In the genomic region with DNA sequence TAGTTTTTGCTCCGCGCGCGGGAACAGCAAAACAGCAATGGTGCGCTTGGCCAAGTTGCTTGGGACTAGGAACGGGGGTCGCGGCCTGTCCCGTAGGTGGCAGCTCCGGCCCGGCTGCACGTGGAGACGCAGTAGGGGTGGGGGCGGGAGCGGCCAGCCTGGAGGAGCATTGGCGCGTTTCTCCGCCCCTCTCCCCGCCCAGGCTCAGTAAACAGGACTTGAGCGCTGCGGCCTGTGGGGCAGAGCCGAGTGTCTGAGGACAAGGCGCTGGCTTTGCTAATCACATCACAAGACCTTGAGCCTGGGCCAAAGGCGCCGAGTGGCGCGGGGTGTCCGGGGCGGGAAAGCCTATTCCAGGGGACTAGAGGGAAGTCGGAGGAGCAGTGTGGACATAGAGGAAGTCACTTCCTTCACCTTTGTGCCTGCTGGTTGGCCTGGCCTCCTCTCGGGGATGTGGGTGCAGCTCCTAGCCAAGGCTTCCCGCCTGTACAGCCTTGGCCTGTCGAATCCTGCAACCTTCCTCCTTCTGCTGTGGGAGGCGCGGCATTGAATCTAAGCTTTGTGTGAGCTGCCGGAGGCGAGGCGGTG, we compare ENCODE assay signal across 8 mouse cellular contexts. TPM values are rescaled to one million over a fixed set of nuclear protein-coding genes. Genes with fewer than 3 reads are reported as not detected.
DNase-seq lines count a peak whose midpoint lies in the region; ATAC-seq and TF ChIP-seq lines count a peak whose summit lies in the region.

No protein-coding gene starts in this region.

- H3K27ac ChIP-seq in gastrocnemius, adult 2 months = peak overlapping the region; percentile 94
- peak overlapping the region; percentile 86 for H3K27ac ChIP-seq in hindbrain, postnatal 0 days
- H3K27ac ChIP-seq in left cerebral cortex, adult 2 months = peak overlapping the region; percentile 90

- ATAC-seq in common myeloid progenitor, adult 5-6 weeks (replicated peaks; ENCODE audit: low read depth, poor library complexity, severe bottlenecking) = peak; percentile 27
- peak; percentile 78 for ATAC-seq in hindbrain, postnatal 0 days

- peak overlapping the region; percentile 67 for H3K4me2 ChIP-seq in hindbrain, postnatal 0 days (ENCODE audit: low read depth, low read length)

- H3K4me3 ChIP-seq in gastrocnemius, adult 2 months = peak overlapping the region; percentile 89
- H3K4me3 ChIP-seq in hindbrain, postnatal 0 days (ENCODE audit: low read length) = peak overlapping the region; percentile 55
- peak overlapping the region; percentile 48 for H3K4me3 ChIP-seq in left cerebral cortex, adult 2 months
- H3K4me3 ChIP-seq in megakaryocyte, embryonic 14.5 days (replicated peaks) = peak overlapping the region; percentile 97

- no peaks in the 10 kb centered on the region for H3K27me3 ChIP-seq in hindbrain, postnatal 0 days (ENCODE audit: insufficient read depth, low read length)
- no peaks in the 10 kb centered on the region for H3K27me3 ChIP-seq in megakaryocyte, embryonic 14.5 days (replicated peaks)

- H3K9ac ChIP-seq in hindbrain, postnatal 0 days (replicated peaks; ENCODE audit: low read length) = peak overlapping the region; percentile 60

- H3K4me1 ChIP-seq in hindbrain, postnatal 0 days (ENCODE audit: insufficient read depth, low read length) = no peaks in the 10 kb centered on the region
- peaks cover 40% of the 10 kb centered on the region for H3K4me1 ChIP-seq in megakaryocyte, embryonic 14.5 days

- no peaks in the 10 kb centered on the region for H3K36me3 ChIP-seq in hindbrain, postnatal 0 days (ENCODE audit: insufficient read depth, low read length)
- H3K36me3 ChIP-seq in megakaryocyte, embryonic 14.5 days (replicated peaks; ENCODE audit: low read length) = peaks cover 67% of the 10 kb centered on the region

- intact Hi-C loops in gastrocnemius, adult 2 months (cut with DNase I) = loop anchor here (1.0 to 5.0 kb wide), 3 partner anchors 41 to 216 kb away; no protein-coding TSS in a partner anchor
- intact Hi-C loops in left cerebral cortex, adult 2 months (cut with DNase I) = no loop called here

- H3K9me3 ChIP-seq in hindbrain, postnatal 0 days (ENCODE audit: low read length) = no peaks in the 10 kb centered on the region
- H3K9me3 ChIP-seq in megakaryocyte, embryonic 14.5 days = no peaks in the 10 kb centered on the region

- no peak for TF ChIP-seq CTCF in gastrocnemius, adult 2 months (IDR thresholded peaks at IDR 0.05)
- 0 out of 2 replicates have a peak, but pooled peaks have one; percentile 1 for TF ChIP-seq CTCF in hindbrain, postnatal 0 days (IDR thresholded peaks at IDR 0.05; ENCODE audit: low read depth)
- TF ChIP-seq CTCF in left cerebral cortex, adult 2 months (IDR thresholded peaks at IDR 0.05) = no peak

- DNase-seq in T-cell, adult 2 months (ENCODE audit: low spot score) = peak; percentile 74
- peak; percentile 95 for DNase-seq in gastrocnemius, adult 2 months
- peak; percentile 86 for DNase-seq in hindbrain, postnatal 0 days (ENCODE audit: low spot score)
- DNase-seq in left cerebral cortex, adult 2 months (ENCODE audit: extremely low spot score in 1 of 2, low spot score in 2 of 2) = peak; percentile 68 to 83
- DNase-seq in right cerebral cortex, adult 2 months (ENCODE audit: low spot score in 2 of 2) = peak; percentile 67 to 76
- DNase-seq in urinary bladder, postnatal 14 days (ENCODE audit: low spot score) = peak; percentile 95

- WGBS in hindbrain, postnatal 0 days = 3% methylated on average over 38 of the region's 38 CpGs

RNA-seq across cellular contexts. Expression of a gene that starts 0.7 kb away (rescaled TPM):
- total RNA-seq in common myeloid progenitor, adult 5-6 weeks (2017) = 197 and 277 TPM in 2 replicates
- 10 to 100 TPM in 1 of 2 experiments, 1 to 10 TPM in 1; 9.7 to 10.1 TPM for total RNA-seq in gastrocnemius, adult 2 months (2021)
- 13.3 and 16.7 TPM in 2 replicates for total RNA-seq in hindbrain, postnatal 0 days (2014; rRNA removed)
- polyA plus RNA-seq in hindbrain, postnatal 0 days (2015; fragmentation: Nextera tagmentation; extraction: Ambion mirVana) = 5.4 and 5.5 TPM in 2 replicates
- total RNA-seq in left cerebral cortex, adult 2 months (2021) = 10 to 100 TPM; 22.5 to 24.3 TPM
- polyA plus RNA-seq in megakaryocyte, embryonic 14.5 days (2012; ENCODE audit: insufficient read depth, low replicate concordance) = 174 and 534 TPM in 2 replicates

Comparison
In these comparisons a context has a peak if more than half of its experiments do, and no peak if none do; other contexts are left out.
1. Peak in every context shown above with its lines: DNase-seq, ATAC-seq, H3K4me3 ChIP-seq and H3K27ac ChIP-seq.